Mouse (Mus musculus) kidney, embryonic 15.5 days (tissue): ENCODE results near the gene Phlpp2. TPM values are rescaled to one million over a fixed set of nuclear protein-coding genes. Genes with fewer than 3 reads are reported as not detected.

ENCODE experiments used
- ATAC-seq: fragments of 200-750 bp; cut with Nextera tagmentation; replicated peaks from 2 replicates; pipeline ENCODE4 v1.8.0; 2017; ENCODE audit warnings: moderate TSS enrichment; ENCODE audit not compliant: low FRiP score
- H3K27ac ChIP-seq: fragments of 300-500 bp; sonication (generic); 2 replicates; pipeline ENCODE4 v1.5.1; 2015; ENCODE audit warnings: mild to moderate bottlenecking, inconsistent platforms
- H3K27me3 ChIP-seq: fragments of 300-500 bp; sonication (generic); 2 replicates; pipeline ENCODE4 v1.6.1; 2015; ENCODE audit warnings: inconsistent platforms
- H3K36me3 ChIP-seq: fragments of 300-500 bp; sonication (generic); 2 replicates; pipeline ENCODE4 v1.6.1; 2015; ENCODE audit warnings: inconsistent platforms
- H3K4me1 ChIP-seq: fragments of 300-500 bp; sonication (generic); 2 replicates; pipeline ENCODE4 v1.6.1; 2015; ENCODE audit warnings: inconsistent platforms
- H3K4me2 ChIP-seq: fragments of 300-500 bp; sonication (generic); 2 replicates; pipeline ENCODE4 v1.6.1; 2015; ENCODE audit warnings: moderate library complexity, mild to moderate bottlenecking, inconsistent platforms
- H3K4me3 ChIP-seq: fragments of 300-500 bp; sonication (generic); replicated peaks from 2 replicates; pipeline ENCODE4 v1.5.1; 2015; ENCODE audit warnings: mild to moderate bottlenecking, inconsistent platforms
- H3K9ac ChIP-seq: fragments of 300-500 bp; sonication (generic); 2 replicates; pipeline ENCODE4 v1.6.1; 2015; ENCODE audit warnings: mild to moderate bottlenecking, inconsistent platforms
- H3K9me3 ChIP-seq: fragments of 300-500 bp; sonication (generic); replicated peaks from 2 replicates; pipeline ENCODE4 v1.6.1; 2016; ENCODE audit warnings: inconsistent platforms
- WGBS: fragments of 180-500 bp; shearing (Covaris S2); methylation state at CpG from one replicate; pipeline ENCODE4 v1.1.7; 2015; ENCODE audit warnings: mixed read lengths; 5-methylcytosine and 5-hydroxymethylcytosine counted together
- polyA plus RNA-seq: library from polyadenylated mRNA; unstranded; fragments of >200 nt; fragmentation: Nextera tagmentation; extraction: Ambion mirVana; gene quantifications from 2 replicates; pipeline ENCODE4 v1.2.1, GENCODE M21; 2015

Gene Phlpp2
- polyA plus RNA-seq, 1 experiment from 2014 or later = 3.5 TPM

- no peaks in the 10 kb centered on the region for H3K36me3 ChIP-seq
- H3K27me3 ChIP-seq = peaks cover 33% of the 10 kb centered on the region
- no peak for ATAC-seq
- no peak overlapping the region for H3K9ac ChIP-seq
- H3K4me3 ChIP-seq = no peak overlapping the region
- H3K4me2 ChIP-seq = no peak overlapping the region
- H3K9me3 ChIP-seq = peaks cover 3% of the 10 kb centered on the region; the same call in 1 of the 2 replicates
- H3K27ac ChIP-seq = no peak overlapping the region
- WGBS = 83% methylated on average over 4 of the region's 4 CpGs
- no peaks in the 10 kb centered on the region for H3K4me1 ChIP-seq
These were observed 104.6 kb downstream of the Phlpp2 start for GRCm38 (mm10) chr8:109972901-109973300.

DNA sequence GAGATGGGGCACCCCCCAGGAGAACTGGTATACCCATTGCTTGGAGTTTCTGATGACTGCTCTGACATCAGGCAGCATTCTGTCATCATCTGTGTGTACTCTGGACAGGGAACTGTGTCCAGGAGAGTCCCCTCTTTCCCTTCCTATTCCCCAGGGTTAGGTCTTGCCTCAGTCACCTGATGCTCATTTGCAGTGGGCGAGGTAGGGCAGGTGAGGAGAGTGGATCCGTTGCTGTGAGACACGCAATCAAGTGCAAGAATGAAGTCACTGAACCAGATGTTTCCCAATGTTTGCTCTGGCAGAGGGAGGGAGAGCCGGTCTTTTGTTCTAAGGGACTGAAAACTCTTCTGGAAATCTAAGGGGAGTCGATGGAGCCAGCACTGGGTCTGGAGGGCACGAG, 111.0 kb downstream of the Phlpp2 start:
- Histone ChIP-seq H3K4me3 (no peak overlapping the region), H3K27ac (no peak overlapping the region), H3K27me3 (peaks cover 34% of the 10 kb centered on the region), H3K36me3 (no peaks in the 10 kb centered on the region), H3K4me2 (no peak overlapping the region), H3K9ac (no peak overlapping the region), H3K9me3 (peaks cover 3% of the 10 kb centered on the region; the same call in 1 of the 2 replicates), H3K4me1 (no peaks in the 10 kb centered on the region)
- ATAC-seq = no peak
- WGBS = 75% methylated on average over 6 of the region's 6 CpGs

DNA sequence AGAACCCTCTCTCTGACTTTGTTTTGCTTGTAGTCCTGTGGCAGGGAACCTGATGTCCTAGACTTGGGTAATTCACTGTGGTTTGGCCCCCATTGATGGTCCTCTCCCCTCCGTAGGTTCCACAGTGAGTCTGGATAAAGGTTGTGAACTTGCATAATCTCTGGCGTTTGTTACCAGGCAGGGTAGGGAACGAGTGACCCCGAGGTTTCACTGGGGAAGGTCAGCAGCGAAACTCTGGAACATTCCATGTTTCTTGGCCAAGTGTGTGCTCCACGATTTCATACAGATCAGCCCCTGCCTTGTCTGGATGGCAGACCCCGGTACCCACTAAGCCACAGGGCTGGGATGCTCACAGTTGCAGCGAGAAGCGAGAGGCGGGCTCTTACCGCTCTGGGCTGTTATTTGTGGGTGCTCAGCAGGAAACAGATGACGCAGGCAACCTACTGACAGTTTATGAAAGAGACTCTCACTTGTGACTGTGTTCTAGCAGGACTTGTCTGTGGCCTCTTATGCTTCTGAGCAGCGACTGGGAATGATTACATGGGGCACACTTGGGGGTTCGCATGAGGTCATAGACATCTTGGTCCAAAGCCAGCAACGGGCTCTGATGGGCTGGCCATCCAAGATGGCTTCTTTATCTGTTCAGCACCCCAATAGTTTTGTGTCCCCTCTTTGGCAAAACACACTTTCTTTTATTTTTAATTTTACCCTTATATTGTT, 114.2 kb downstream of the Phlpp2 start:
- Histone ChIP-seq H3K9ac (no peak overlapping the region), H3K27ac (no peak overlapping the region), H3K36me3 (no peaks in the 10 kb centered on the region), H3K27me3 (peaks cover 38% of the 10 kb centered on the region), H3K9me3 (no peaks in the 10 kb centered on the region), H3K4me3 (no peak overlapping the region), H3K4me2 (no peak overlapping the region), H3K4me1 (no peaks in the 10 kb centered on the region)
- 86% methylated on average over 15 of the region's 15 CpGs for WGBS
- no peak for ATAC-seq

DNA sequence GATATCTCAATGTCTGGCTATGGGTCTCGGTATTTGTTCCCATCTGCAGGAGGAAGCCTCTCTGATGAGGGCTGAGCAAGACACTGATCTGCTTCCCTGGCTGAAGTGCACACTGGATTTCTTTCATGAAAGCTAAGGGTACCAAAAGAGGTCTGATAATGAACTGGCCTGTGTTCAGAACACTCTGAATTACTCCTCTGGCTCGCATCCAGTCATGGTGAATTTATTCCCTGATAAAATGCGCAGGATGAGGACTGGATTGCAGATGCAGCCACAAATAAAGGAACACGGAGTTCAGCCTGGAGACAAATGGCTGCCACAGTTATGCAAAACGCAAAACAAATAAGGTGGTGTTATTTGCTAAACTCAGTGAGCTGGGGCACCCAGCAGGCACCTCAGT, 115.6 kb downstream of the Phlpp2 start:
- 42% methylated on average over 5 of the region's 5 CpGs for WGBS

GRCm38 (mm10) chr8:109986384-109986783, 118.0 kb downstream of the Phlpp2 start:
- H3K4me1 ChIP-seq = no peaks in the 10 kb centered on the region
- H3K27me3 ChIP-seq = peaks cover 29% of the 10 kb centered on the region
- WGBS = 62% methylated on average over 7 of the region's 7 CpGs

More for the DNA sequence above, 115.6 kb downstream of the Phlpp2 start:
- no peaks in the 10 kb centered on the region for H3K36me3 ChIP-seq
- no peaks in the 10 kb centered on the region for H3K9me3 ChIP-seq
- no peak overlapping the region for H3K4me2 ChIP-seq
- ATAC-seq = no peak
- no peak overlapping the region for H3K9ac ChIP-seq
- H3K27ac ChIP-seq = no peak overlapping the region
- no peak overlapping the region for H3K4me3 ChIP-seq
- peaks cover 38% of the 10 kb centered on the region for H3K27me3 ChIP-seq
- H3K4me1 ChIP-seq = no peaks in the 10 kb centered on the region

GRCm38 (mm10) chr8:109987776-109988175, 119.4 kb downstream of the Phlpp2 start:
- no peaks in the 10 kb centered on the region for H3K4me1 ChIP-seq
- no peaks in the 10 kb centered on the region for H3K36me3 ChIP-seq
- ATAC-seq = no peak
- H3K9ac ChIP-seq = no peak overlapping the region
- H3K9me3 ChIP-seq = no peaks in the 10 kb centered on the region
- H3K4me2 ChIP-seq = no peak overlapping the region
- WGBS = 82% methylated on average over 7 of the region's 7 CpGs
- no peak overlapping the region for H3K27ac ChIP-seq
- no peak overlapping the region for H3K4me3 ChIP-seq
- peaks cover 22% of the 10 kb centered on the region for H3K27me3 ChIP-seq

More at GRCm38 (mm10) chr8:109986384-109986783, 118.0 kb downstream of the Phlpp2 start:
- Histone ChIP-seq H3K9me3 (no peaks in the 10 kb centered on the region), H3K27ac (no peak overlapping the region), H3K4me3 (no peak overlapping the region), H3K9ac (no peak overlapping the region), H3K4me2 (no peak overlapping the region), H3K36me3 (no peaks in the 10 kb centered on the region)
- no peak for ATAC-seq

DNA sequence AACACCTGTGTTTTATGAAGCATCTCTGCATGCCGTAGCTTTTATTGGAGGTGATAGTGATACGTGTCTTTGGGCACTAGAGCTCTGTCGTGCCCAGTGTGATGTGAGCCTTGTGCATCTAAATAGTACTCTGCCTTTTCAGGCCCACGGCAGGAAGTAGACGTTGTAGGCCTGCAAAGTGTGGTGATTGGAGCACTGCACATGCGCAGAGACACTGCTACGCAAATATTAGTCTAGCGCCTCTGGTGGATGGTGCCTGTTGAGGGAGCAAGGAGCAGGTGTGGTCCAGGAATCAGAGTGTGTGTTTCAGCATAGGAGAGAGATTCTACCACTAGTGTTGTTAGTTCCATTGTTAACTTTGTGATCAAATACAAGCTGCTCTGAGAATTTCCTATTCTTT, 120.8 kb downstream of the Phlpp2 start:
- no peak for ATAC-seq
- H3K4me3 ChIP-seq = no peak overlapping the region
- 92% methylated on average over 8 of the region's 8 CpGs for WGBS
- no peaks in the 10 kb centered on the region for H3K36me3 ChIP-seq
- H3K9ac ChIP-seq = no peak overlapping the region
- peaks cover 12% of the 10 kb centered on the region for H3K27me3 ChIP-seq
- H3K27ac ChIP-seq = no peak overlapping the region
- H3K4me2 ChIP-seq = no peak overlapping the region
- no peaks in the 10 kb centered on the region for H3K9me3 ChIP-seq
- no peaks in the 10 kb centered on the region for H3K4me1 ChIP-seq

- 79% methylated on average over 8 of the region's 8 CpGs for WGBS
- no peaks in the 10 kb centered on the region for H3K4me1 ChIP-seq
These were observed 121.9 kb downstream of the Phlpp2 start, which contains the start of gene Tat for GRCm38 (mm10) chr8:109990224-109990623. Gene Tat, plus strand, starts transcription at chr8:109990437.

DNA sequence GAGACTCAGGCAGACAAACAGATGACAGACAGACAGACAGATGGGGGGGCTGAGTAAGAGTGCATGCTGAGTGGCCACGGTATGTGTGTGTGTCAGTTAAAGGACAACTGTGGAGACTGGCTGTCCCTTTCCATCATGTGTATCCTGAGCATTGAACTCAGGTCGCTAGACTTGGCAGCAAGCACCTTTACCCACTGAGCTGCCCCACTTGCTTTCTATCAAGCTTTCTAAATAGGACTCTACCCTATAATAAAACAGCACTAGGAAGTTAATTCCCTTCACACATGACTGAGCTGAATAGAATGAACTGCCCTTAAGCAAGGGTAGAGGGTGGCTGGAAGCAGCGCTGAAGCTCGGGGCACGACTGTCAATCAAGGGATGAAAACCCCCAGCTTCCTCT, 123.8 kb downstream of the Phlpp2 start:
- Histone ChIP-seq H3K9ac (no peak overlapping the region), H3K36me3 (no peaks in the 10 kb centered on the region), H3K27me3 (peaks cover 12% of the 10 kb centered on the region; the same call in 1 of the 2 replicates), H3K4me3 (no peak overlapping the region), H3K4me1 (no peaks in the 10 kb centered on the region), H3K9me3 (no peaks in the 10 kb centered on the region), H3K4me2 (no peak overlapping the region), H3K27ac (no peak overlapping the region)
- WGBS = 65% methylated on average over 5 of the region's 5 CpGs
- no peak for ATAC-seq

More at GRCm38 (mm10) chr8:109990224-109990623, 121.9 kb downstream of the Phlpp2 start, which contains the start of gene Tat:
- ATAC-seq = no peak
- H3K27ac ChIP-seq = no peak within 1 kb of the TSS
- H3K4me2 ChIP-seq = no peak within 1 kb of the TSS
- H3K27me3 ChIP-seq = 0 out of 2 replicates have a peak, but pooled peaks cover 9% of the 10 kb centered on the region
- H3K9me3 ChIP-seq = no peaks in the 10 kb centered on the region
- no peak within 1 kb of the TSS for H3K9ac ChIP-seq
- no peaks in the 10 kb centered on the region for H3K36me3 ChIP-seq
- no peak within 1 kb of the TSS for H3K4me3 ChIP-seq

GRCm38 (mm10) chr8:109992951-109993350, 124.6 kb downstream of the Phlpp2 start:
- WGBS = 88% methylated on average over 1 of the region's 1 CpGs
- H3K4me1 ChIP-seq = no peaks in the 10 kb centered on the region
- H3K36me3 ChIP-seq = no peaks in the 10 kb centered on the region
- no peak overlapping the region for H3K4me2 ChIP-seq
- H3K27me3 ChIP-seq = peaks cover 12% of the 10 kb centered on the region; the same call in 1 of the 2 replicates
- no peak overlapping the region for H3K4me3 ChIP-seq
- no peak overlapping the region for H3K9ac ChIP-seq
- H3K9me3 ChIP-seq = no peaks in the 10 kb centered on the region
- H3K27ac ChIP-seq = no peak overlapping the region
- no peak for ATAC-seq
